Mouse (Mus musculus) gastrocnemius, postnatal 25 days (tissue): ENCODE data around the gene Mutyh. TPM values are rescaled to one million over a fixed set of nuclear protein-coding genes. Genes with fewer than 3 reads are reported as not detected.
"Not testable (repeated sequence)": the region's sequence is repeated elsewhere in the genome, so short reads cannot be mapped to it uniquely, and the experiment has no call there.

Source experiments
- DNase-seq: peaks from one replicate; pipeline ENCODE4 v3.0.0; 2022
- total RNA-seq, 2 experiments: library from RNA; stranded (reverse); gene quantifications; 1 replicate in 1 of 2; 2 replicates in 1 of 2; pipeline ENCODE4 v1.2.3; 2021

Gene Mutyh
- total RNA-seq, 2 experiments from 2014 or later: 1.0 to 1.5 TPM

DNA sequence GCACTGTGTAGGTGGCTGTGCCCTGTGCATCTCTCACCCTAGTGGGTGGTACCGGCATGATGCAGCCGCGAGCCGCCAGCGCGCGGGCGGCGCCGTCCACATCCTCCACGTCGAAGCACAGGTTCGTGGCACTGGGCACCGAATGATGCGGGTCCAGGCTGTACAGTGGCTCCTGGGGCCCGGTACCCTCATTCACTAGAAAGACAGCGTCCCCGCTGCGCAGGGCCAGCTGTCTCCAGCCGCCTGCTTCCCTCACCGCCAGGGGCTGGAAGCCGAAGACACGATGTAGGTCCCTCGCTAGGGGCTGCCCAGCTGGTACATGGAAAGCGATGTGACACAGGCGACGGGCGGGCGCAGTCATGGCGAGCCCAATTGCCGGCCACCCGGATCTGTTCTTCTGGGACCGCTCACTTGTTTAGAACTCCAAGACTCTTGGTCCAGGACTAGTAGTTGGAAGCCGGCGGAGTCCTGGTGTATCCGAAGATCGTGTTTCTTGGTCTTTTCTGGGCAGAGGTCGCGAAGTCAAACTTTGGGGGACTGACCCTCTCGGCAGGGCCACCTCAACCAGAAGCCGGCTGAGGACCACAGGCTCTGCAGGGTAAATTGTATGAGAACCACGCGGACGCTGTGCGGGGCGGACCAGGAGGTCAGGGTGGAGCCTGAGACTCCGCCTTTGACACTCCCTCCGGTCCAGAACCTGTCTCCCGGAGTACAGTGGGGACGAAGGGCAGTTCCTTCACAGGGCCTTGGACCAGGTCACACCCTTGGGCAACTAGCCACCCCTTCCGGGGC lies 13.6 kb downstream of the Mutyh start:
- peak; percentile 79 for DNase-seq

DNA sequence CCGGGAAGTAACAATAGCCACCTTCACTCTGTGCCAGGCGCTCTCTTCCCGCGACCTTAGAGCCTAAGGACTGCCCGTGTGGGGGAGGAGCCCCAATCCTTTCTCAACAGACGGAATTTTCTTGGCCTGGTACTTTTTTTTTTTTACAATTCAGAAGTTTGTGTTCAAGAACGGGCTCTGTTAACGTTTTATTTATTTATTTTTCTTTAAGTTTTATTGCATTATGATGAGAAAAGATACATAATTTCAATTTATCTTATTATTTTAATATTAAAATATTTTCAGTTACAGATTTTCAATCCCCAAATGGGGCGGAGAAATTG lies 14.1 kb downstream of the Mutyh start, which contains the start of gene Hpdl:
Gene Hpdl, minus strand, starts transcription at position 14 of the 323 bp plus-strand sequence.
- no peak for DNase-seq

GRCm38 (mm10) chr4:116824541-116825004 lies 17.1 kb downstream of the Mutyh start:
- DNase-seq: peak; percentile 70

DNA sequence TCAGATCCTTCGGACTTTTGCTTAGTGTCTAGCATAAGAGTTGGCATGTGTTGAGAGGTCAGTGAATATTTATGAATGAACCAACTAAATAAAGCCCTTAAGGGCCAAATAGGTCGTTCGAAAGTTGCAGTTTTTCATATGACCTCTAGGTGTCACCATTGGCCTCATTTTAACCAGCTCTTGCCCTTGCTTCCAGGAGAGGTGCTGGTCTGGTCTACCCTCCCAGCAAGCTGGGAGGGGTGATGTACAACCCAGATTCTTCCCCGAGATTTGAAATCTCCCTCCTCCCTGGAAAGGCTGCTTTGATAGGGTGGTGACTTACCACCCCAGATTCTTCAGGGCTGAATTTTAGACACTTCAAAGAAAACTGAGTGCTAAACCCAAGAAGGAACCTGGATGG lies 20.3 kb downstream of the Mutyh start:
- no peak for DNase-seq

DNA sequence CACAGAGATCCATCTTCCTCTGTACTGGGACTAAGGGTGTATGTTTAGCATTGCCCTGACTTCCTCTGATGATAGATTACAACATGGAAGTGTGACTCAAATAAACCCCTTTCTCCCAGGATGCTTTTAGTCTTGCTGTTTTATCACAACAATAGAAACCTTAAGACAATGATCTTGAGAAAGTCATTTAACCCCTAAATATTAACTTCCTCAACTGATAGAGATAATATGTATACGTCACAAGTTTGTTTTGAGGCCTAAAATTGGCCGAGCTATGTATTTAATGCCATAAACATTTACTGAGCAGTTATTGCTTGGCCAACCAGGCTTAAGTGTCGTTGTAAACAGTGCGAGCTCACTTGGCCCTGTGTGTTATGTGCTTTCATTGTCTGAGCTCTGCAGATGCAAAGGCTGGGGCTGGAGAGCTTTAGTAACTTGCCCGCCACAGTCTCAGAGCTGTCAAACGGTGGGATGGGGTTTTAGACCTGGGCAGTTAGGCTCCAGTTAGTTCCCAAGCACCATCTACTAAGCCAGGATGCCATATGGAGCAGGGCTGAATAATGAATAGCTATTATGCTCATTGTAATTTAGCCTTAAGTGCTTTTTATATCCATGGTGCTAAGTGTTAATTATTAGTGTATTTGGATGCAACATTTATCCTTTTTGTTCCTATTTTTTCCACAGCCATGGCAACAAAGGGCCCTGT lies 22.0 kb downstream of the Mutyh start:
- no peak for DNase-seq

GRCm38 (mm10) chr4:116830070-116830368 lies 22.5 kb downstream of the Mutyh start:
- no peak for DNase-seq

- DNase-seq: no peak
Measured at GRCm38 (mm10) chr4:116838999-116839398, 31.5 kb downstream of the Mutyh start.

DNA sequence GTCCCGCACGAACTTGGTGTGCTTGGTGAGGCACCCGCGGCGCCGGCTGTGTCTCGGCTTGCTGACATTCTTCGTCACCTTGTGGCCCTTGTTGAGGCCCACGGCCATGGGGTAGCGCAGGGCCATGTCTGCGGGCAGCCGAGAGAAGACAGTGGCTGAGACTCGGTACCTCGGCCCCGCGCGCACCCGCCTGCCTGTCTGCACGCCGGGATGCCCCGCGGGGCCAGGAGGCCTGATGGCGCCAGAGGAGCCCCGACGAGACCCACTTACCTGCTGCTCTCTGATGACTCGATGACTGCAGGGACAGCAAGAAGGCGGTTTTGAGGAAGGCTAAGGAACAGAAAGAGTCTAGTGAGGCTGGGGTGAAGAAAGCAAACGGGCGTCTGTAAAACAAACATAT lies 32.6 kb downstream of the Mutyh start:
- DNase-seq: not testable (repeated sequence)

DNA sequence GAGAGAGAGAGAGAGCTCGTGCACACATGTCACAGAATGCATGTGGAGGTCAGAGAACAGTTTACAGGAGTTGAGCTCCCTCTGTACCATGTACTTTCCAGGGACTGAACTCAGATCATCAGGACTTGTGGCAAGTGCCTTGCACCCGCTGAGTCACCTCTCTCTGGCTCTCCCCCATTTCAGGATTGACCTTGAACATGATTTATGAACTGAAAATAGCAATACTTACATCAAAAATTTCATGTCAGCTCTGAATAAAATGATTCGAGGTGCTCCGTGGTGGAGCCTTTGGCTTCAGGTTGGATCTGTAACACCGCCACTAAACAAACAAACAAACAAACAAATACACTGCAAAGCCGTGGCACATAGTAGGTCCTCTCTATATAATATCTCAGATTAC lies 33.3 kb downstream of the Mutyh start:
- DNase-seq: no peak

- DNase-seq: no peak
Measured at GRCm38 (mm10) chr4:116844324-116844723, 36.8 kb downstream of the Mutyh start.

DNA sequence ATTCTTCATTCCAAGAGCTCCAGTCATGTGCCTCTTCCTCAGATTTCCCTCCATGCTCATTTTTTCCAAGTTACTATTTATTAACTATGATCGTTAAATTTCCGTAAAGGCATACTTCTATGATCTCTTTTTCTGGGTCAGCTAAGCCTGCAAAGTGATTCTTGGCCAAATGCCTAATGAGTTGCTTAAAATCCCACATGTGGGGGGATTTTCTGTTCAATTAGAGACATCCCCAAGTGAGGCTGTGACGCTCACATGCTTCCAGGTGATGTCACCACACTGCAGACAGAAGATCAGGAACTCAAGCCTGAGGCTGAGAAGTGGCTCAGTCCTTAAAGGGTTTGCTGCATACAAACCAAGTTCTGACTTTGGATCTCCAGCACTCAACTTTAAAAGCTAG lies 42.4 kb downstream of the Mutyh start:
- no peak for DNase-seq

DNA sequence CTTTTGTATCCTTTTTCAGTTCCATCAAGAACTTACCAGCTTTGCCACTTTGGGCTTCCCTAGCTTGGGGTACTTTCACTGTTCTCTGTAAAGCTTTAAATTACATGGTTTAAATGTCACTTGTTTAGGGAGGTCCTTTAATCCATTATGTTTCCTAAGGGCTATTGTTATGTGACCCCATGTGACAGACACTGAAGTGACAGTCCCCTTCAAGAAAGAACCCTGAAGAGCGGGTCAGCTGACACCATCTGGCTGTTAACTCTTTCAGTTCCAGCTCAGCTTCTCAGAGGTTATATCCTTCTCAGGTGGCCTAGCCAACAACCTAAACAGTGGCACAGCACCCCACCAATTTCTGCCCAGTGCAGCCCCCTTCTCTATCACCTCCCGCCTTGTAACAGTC lies 46.8 kb downstream of the Mutyh start:
- DNase-seq: no peak

DNA sequence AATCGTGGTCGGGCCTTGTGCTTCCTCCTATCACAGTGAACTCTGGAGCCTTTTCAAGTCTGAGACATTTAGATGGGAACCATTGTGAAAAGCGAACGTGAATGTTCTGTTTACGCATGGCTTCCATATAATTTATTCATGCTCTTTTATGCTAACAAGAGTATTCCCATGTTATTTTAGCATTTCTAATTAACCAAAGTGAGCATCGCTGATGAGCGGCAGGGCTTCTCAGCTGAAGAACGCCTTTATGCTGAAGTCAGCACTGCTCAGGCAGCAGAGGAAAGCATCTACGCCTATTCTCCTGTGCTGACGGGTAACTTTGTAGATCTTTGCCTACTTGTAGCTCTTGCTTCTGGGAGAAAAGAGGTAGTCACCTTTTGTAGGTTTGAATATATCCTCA lies 49.7 kb downstream of the Mutyh start:
- DNase-seq: no peak

DNA sequence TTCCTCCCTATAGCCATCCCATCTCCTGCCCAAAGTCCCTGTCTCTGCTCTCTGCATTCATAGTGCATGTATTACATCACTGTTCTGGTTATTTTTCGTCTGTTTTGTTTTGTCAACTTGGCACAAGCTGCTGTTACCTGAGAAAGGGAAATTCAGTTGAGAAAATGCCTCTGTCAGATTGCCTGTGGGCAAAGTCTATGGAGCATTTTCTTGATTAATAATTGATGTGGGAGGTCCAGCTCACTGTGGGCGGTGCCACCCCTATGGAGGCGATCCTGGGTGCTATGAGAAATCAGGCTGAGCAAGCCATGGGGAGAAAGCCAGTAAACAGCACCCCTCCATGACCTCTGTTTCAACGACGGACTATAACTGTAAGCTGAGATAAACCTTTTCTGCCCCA lies 52.2 kb downstream of the Mutyh start:
- DNase-seq: no peak

- DNase-seq: no peak
Measured at GRCm38 (mm10) chr4:116862023-116862422, 54.5 kb downstream of the Mutyh start.

Other genes with a start within 250 kb of the Mutyh start
- 1 to 10 TPM; 1.4 to 1.8 TPM for gene Ccdc17, start 211.1 kb upstream of the Mutyh start, total RNA-seq
- gene Nasp, start 179.8 kb upstream of the Mutyh start, total RNA-seq: 10 to 100 TPM; 12.4 to 12.8 TPM
- 100 to 1,000 TPM; 175 to 184 TPM for gene Akr1a1, start 156.0 kb upstream of the Mutyh start, total RNA-seq
- gene Prdx1, start 122.2 kb upstream of the Mutyh start, total RNA-seq: 100 to 1,000 TPM; 229 to 254 TPM
- gene Mmachc, start 99.3 kb upstream of the Mutyh start, total RNA-seq: 10 to 100 TPM; 29.1 to 33.9 TPM
- 1 to 10 TPM; 2.6 to 3.5 TPM for gene Ccdc163, start 99.2 kb upstream of the Mutyh start, total RNA-seq
- 1 to 10 TPM; 1.3 to 1.5 TPM for gene Tesk2, start 86.8 kb upstream of the Mutyh start, total RNA-seq
- gene Toe1, start 83 bp upstream of the Mutyh start, total RNA-seq: 1 to 10 TPM; 3.8 to 4.4 TPM
- gene Hpdl, start 14.0 kb downstream of the Mutyh start, total RNA-seq: 1 to 10 TPM; 2.0 to 2.3 TPM
- gene Zswim5, start 69.7 kb downstream of the Mutyh start, total RNA-seq: under 1 TPM; 0.11 to 0.13 TPM
- 10 to 100 TPM; 59.0 to 59.9 TPM for gene Urod, start 186.7 kb downstream of the Mutyh start, total RNA-seq
- 10 to 100 TPM; 13.1 to 14.7 TPM for gene Hectd3, start 187.6 kb downstream of the Mutyh start, total RNA-seq
- gene Eif2b3, start 211.7 kb downstream of the Mutyh start, total RNA-seq: 10 to 100 TPM; 17.6 to 18.4 TPM